Mouse (Mus musculus) liver, embryonic 12.5 days (tissue): ENCODE measurements around the gene 4930442H23Rik. TPM values are rescaled to one million over a fixed set of nuclear protein-coding genes. Genes with fewer than 3 reads are reported as not detected.
A peak's percentile ranks its signal among the peaks of the same experiment; 100 is the strongest.
"Not testable (repeated sequence)": the region's sequence is repeated elsewhere in the genome, so short reads cannot be mapped to it uniquely, and the experiment has no call there.

Experiments
- ATAC-seq: fragments of 200-750 bp; cut with Nextera tagmentation; 2 replicates; pipeline ENCODE4 v1.8.0; 2017; ENCODE audit warnings: moderate number of reproducible peaks, mild to moderate bottlenecking, moderate library complexity
- H3K27ac ChIP-seq: fragments of 300-500 bp; sonication (generic); 2 replicates; pipeline ENCODE4 v1.5.1; 2016; ENCODE audit warnings: mild to moderate bottlenecking
- H3K27me3 ChIP-seq: fragments of 300-500 bp; sonication (generic); replicated peaks from 2 replicates; pipeline ENCODE4 v1.6.1; 2016; ENCODE audit warnings: mild to moderate bottlenecking, moderate library complexity
- H3K36me3 ChIP-seq: fragments of 300-500 bp; sonication (generic); 2 replicates; pipeline ENCODE4 v1.6.1; 2016; ENCODE audit warnings: mild to moderate bottlenecking, moderate library complexity
- H3K4me1 ChIP-seq: fragments of 300-500 bp; sonication (generic); 2 replicates; pipeline ENCODE4 v1.6.1; 2016
- H3K4me2 ChIP-seq: fragments of 300-500 bp; sonication (generic); 2 replicates; pipeline ENCODE4 v1.6.1; 2016; ENCODE audit warnings: mild to moderate bottlenecking, moderate library complexity
- H3K4me3 ChIP-seq: fragments of 300-500 bp; sonication (generic); 2 replicates; pipeline ENCODE4 v1.5.1; 2016; ENCODE audit warnings: mild to moderate bottlenecking, moderate library complexity
- H3K9ac ChIP-seq: fragments of 300-500 bp; sonication (generic); 2 replicates; pipeline ENCODE4 v1.6.1; 2016; ENCODE audit warnings: mild to moderate bottlenecking, moderate library complexity
- H3K9me3 ChIP-seq: fragments of 300-500 bp; sonication (generic); replicated peaks from 2 replicates; pipeline ENCODE4 v1.6.1; 2016; ENCODE audit warnings: mild to moderate bottlenecking, moderate library complexity
- WGBS: fragments of 180-500 bp; shearing (Covaris S2); methylation state at CpG from one replicate; pipeline ENCODE4 v1.1.7; 2016; ENCODE audit not compliant: insufficient replicate concordance; 5-methylcytosine and 5-hydroxymethylcytosine counted together
- polyA plus RNA-seq: library from polyadenylated mRNA; unstranded; fragments of >200 nt; fragmentation: Nextera tagmentation; extraction: Ambion mirVana; gene quantifications from 2 replicates; pipeline ENCODE4 v1.2.1, GENCODE M21; 2016

4930442H23Rik gene
- not detected in 2 replicates for polyA plus RNA-seq

GRCm38 (mm10) chr10:81183805-81184204 is at the start of gene 4930442H23Rik:
Gene 4930442H23Rik (minus strand): TSS chr10:81183849.
- H3K27me3 ChIP-seq, result no peaks in the 10 kb centered on the region
- peak within 1 kb of the TSS; percentile 85 for H3K27ac ChIP-seq
- peaks cover 81% of the 10 kb centered on the region for H3K36me3 ChIP-seq
- WGBS, result 68% methylated on average over 5 of the region's 5 CpGs
- H3K4me2 ChIP-seq, result peak within 1 kb of the TSS; percentile 81
- no peaks in the 10 kb centered on the region for H3K9me3 ChIP-seq
- no peak for ATAC-seq
- H3K9ac ChIP-seq, result peak within 1 kb of the TSS; percentile 75
- peaks cover 59% of the 10 kb centered on the region for H3K4me1 ChIP-seq
- H3K4me3 ChIP-seq, result peak within 1 kb of the TSS; percentile 72

- Histone ChIP-seq H3K36me3 (no peaks in the 10 kb centered on the region), H3K4me2 (peak overlapping the region; percentile 93), H3K27ac (peak overlapping the region; percentile 65), H3K9me3 (no peaks in the 10 kb centered on the region), H3K27me3 (peaks cover 84% of the 10 kb centered on the region), H3K4me1 (peaks cover 24% of the 10 kb centered on the region), H3K9ac (peak overlapping the region; percentile 79), H3K4me3 (peak overlapping the region; percentile 73)
- ATAC-seq, result peak; percentile 62
- 3% methylated on average over 28 of the region's 28 CpGs for WGBS
These were observed 49.6 kb upstream of the 4930442H23Rik start for GRCm38 (mm10) chr10:81233226-81233585.

DNA sequence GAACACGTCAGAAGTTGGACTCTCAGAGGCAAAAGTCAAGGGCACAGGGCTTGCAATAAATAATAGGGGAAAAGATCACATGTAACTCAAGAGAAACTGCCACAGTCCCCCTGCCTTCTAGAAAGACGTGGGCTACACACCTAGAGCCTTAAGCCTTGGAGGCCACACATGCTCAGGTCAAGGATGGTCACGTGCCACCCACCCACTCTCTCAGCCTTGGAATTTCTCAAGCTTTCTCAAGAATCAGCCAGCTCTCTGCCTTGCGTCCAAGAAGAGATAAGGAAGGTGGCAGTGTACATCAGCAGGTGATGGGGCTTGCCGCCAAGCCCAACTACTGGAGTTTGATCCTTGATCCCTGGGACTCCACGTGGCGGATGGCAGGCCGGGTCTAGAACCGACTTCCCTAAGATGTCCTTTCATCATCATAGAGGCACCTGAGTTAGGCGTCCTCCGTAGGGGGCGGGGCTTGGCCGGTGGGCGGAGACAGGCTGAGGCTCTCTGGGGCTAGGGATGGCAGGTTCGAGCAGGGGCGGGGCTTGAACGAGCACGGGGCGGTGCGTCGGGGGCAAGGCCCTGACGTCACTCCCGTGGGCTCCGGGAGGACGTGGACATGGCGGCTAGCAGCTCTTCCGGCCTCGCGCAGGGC is 49.1 kb upstream of the 4930442H23Rik start, which contains the start of gene Zfr2:
Gene Zfr2 (plus strand): TSS at position 576 of the 646 bp plus-strand sequence.
- H3K27me3 ChIP-seq, result peaks cover 84% of the 10 kb centered on the region
- peak within 1 kb of the TSS; percentile 65 for H3K27ac ChIP-seq
- peaks cover 24% of the 10 kb centered on the region for H3K4me1 ChIP-seq
- H3K9me3 ChIP-seq, result no peaks in the 10 kb centered on the region
- H3K36me3 ChIP-seq, result no peaks in the 10 kb centered on the region
- H3K9ac ChIP-seq, result peak within 1 kb of the TSS; percentile 79
- 8% methylated on average over 29 of the region's 29 CpGs for WGBS
- peak; percentile 80 for ATAC-seq
- peak within 1 kb of the TSS; percentile 93 for H3K4me2 ChIP-seq
- peak within 1 kb of the TSS; percentile 73 for H3K4me3 ChIP-seq

GRCm38 (mm10) chr10:81231436-81231835 is 47.8 kb upstream of the 4930442H23Rik start:
- H3K4me3 ChIP-seq, result no peak overlapping the region
- H3K4me2 ChIP-seq, result no peak overlapping the region
- H3K27ac ChIP-seq, result no peak overlapping the region
- peaks cover 75% of the 10 kb centered on the region for H3K27me3 ChIP-seq
- H3K9ac ChIP-seq, result no peak overlapping the region
- H3K4me1 ChIP-seq, result peaks cover 24% of the 10 kb centered on the region
- H3K36me3 ChIP-seq, result no peaks in the 10 kb centered on the region
- H3K9me3 ChIP-seq, result no peaks in the 10 kb centered on the region
- no peak for ATAC-seq
- WGBS, result 36% methylated on average over 7 of the region's 7 CpGs

DNA sequence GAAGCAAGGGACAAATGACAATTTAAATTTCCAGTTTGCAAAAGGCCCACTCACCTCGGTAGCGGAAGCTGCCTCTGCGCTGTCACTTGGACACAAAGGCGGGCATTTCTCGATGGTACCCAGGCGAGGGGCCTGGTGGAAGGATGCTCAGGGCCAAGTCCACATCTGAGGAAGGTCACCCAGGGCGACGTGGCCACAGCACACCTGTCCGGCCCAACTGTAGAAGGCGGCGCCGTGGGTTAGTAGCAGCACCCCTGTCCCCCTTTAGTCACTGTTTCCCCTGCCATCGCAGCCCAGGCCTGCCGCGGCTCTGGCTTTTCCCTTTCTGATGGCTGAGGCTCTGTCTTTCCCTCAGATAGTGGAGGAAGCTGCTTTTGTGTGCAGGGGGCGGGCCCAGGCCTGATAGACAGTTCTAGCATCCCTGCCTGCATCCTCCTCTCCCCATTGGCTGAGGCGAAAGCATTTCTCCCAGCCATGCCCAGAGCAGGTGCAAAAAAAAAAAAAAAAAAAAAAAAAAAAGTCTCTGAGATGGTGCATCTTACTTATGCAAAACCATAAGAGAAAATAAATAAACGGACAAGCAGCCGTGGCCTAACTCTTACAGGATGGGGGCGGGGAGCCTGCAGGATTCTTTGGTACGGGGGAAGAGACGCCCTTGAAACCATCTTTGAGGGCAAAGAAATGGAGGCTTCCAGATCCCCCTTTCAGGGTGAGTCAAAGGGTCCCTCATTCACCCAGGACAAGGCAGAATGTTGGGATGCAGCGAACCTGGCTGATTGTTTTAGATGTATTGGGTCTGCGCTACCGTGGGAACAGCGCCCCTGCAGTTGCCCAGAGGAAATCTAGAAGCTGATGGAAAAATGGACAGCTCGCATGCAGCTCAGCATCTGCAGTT is 47.0 kb upstream of the 4930442H23Rik start, which contains the start of gene Atcay:
Gene Atcay (minus strand): TSS at position 396 of the 895 bp plus-strand sequence.
- no peak within 1 kb of the TSS for H3K9ac ChIP-seq
- H3K4me2 ChIP-seq, result no peak within 1 kb of the TSS
- 19% methylated on average over 27 of the region's 27 CpGs for WGBS
- no peak within 1 kb of the TSS for H3K27ac ChIP-seq
- no peaks in the 10 kb centered on the region for H3K36me3 ChIP-seq
- peaks cover 71% of the 10 kb centered on the region for H3K27me3 ChIP-seq
- H3K4me1 ChIP-seq, result peaks cover 24% of the 10 kb centered on the region
- no peak within 1 kb of the TSS for H3K4me3 ChIP-seq
- ATAC-seq, result no peak
- H3K9me3 ChIP-seq, result no peaks in the 10 kb centered on the region

GRCm38 (mm10) chr10:81229735-81230437 is 46.2 kb upstream of the 4930442H23Rik start:
- WGBS, result 8% methylated on average over 20 of the region's 20 CpGs
- H3K27me3 ChIP-seq, result peaks cover 65% of the 10 kb centered on the region
- H3K4me3 ChIP-seq, result no peak overlapping the region
- H3K36me3 ChIP-seq, result no peaks in the 10 kb centered on the region
- no peak overlapping the region for H3K4me2 ChIP-seq
- H3K9ac ChIP-seq, result no peak overlapping the region
- no peak overlapping the region for H3K27ac ChIP-seq
- H3K4me1 ChIP-seq, result peaks cover 24% of the 10 kb centered on the region
- no peaks in the 10 kb centered on the region for H3K9me3 ChIP-seq
- no peak for ATAC-seq

GRCm38 (mm10) chr10:81223731-81224130 is 40.1 kb upstream of the 4930442H23Rik start:
- WGBS, result 34% methylated on average over 2 of the region's 2 CpGs
- peaks cover 36% of the 10 kb centered on the region for H3K27me3 ChIP-seq
- H3K9ac ChIP-seq, H3K4me1 ChIP-seq, H3K4me2 ChIP-seq, H3K27ac ChIP-seq, H3K9me3 ChIP-seq, H3K4me3 ChIP-seq, H3K36me3 ChIP-seq, ATAC-seq: not testable (repeated sequence)

DNA sequence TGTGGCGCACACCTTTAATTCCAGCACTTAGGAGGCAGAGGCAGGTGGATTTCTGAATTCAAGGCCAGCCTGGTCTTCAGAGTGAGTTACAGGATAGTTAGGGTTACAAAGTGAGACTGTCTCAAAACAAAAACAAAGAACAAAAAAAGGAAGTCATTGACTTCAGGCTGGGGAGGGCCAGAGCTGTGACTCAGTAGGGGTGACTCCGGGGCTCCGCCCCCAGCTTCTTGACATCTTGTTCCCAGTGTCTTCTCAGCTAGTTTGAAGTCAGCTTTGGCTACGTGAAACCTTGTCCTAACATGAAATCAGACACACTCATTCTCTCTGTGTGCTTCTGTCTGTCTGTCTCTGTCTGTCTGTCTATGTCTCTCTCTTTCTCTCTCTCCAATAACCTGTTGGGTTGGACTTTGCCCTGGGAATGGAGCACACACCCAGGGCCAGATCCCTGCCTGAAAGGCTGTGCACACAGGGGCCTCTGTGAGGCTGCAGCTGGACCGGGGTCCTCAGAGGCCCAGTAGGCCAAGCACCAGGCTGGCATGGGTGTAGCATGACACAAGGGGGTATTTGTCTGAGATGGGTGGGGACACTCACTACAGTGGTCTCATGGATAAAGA is 37.9 kb upstream of the 4930442H23Rik start:
- Histone ChIP-seq H3K27ac (no peak overlapping the region), H3K9me3 (no peaks in the 10 kb centered on the region), H3K36me3 (no peaks in the 10 kb centered on the region), H3K4me1 (0 out of 2 replicates have a peak, but pooled peaks cover 3% of the 10 kb centered on the region), H3K4me2 (no peak overlapping the region), H3K9ac (no peak overlapping the region), H3K27me3 (peaks cover 29% of the 10 kb centered on the region), H3K4me3 (no peak overlapping the region)
- no peak for ATAC-seq
- WGBS, result 56% methylated on average over 5 of the region's 5 CpGs

GRCm38 (mm10) chr10:81217964-81218363 is 34.3 kb upstream of the 4930442H23Rik start:
- no peak overlapping the region for H3K4me3 ChIP-seq
- peaks cover 44% of the 10 kb centered on the region for H3K27me3 ChIP-seq
- 0 out of 2 replicates have a peak, but pooled peaks cover 3% of the 10 kb centered on the region for H3K4me1 ChIP-seq
- ATAC-seq, result peak; percentile 52
- H3K9me3 ChIP-seq, result no peaks in the 10 kb centered on the region
- no peaks in the 10 kb centered on the region for H3K36me3 ChIP-seq
- no peak overlapping the region for H3K4me2 ChIP-seq
- H3K27ac ChIP-seq, result no peak overlapping the region
- WGBS, result 17% methylated on average over 7 of the region's 7 CpGs
- H3K9ac ChIP-seq, result no peak overlapping the region

- not testable (repeated sequence) for H3K9me3 ChIP-seq, H3K36me3 ChIP-seq, H3K4me3 ChIP-seq, H3K27ac ChIP-seq, H3K4me2 ChIP-seq, H3K4me1 ChIP-seq, ATAC-seq, H3K9ac ChIP-seq
- WGBS, result 4% methylated on average over 1 of the region's 1 CpGs
- peaks cover 48% of the 10 kb centered on the region for H3K27me3 ChIP-seq
These were observed 33.6 kb upstream of the 4930442H23Rik start for GRCm38 (mm10) chr10:81217267-81217666.

- no peaks in the 10 kb centered on the region; the same call in 1 of the 2 replicates for H3K9me3 ChIP-seq
- no peak overlapping the region for H3K9ac ChIP-seq
- no peak for ATAC-seq
- 0 out of 2 replicates have a peak, but pooled peaks cover 3% of the 10 kb centered on the region for H3K4me1 ChIP-seq
- H3K36me3 ChIP-seq, result no peaks in the 10 kb centered on the region
- peaks cover 48% of the 10 kb centered on the region for H3K27me3 ChIP-seq
- no peak overlapping the region for H3K4me2 ChIP-seq
- H3K27ac ChIP-seq, result no peak overlapping the region
- H3K4me3 ChIP-seq, result no peak overlapping the region
- 72% methylated on average over 6 of the region's 6 CpGs for WGBS
These were observed 33.2 kb upstream of the 4930442H23Rik start for GRCm38 (mm10) chr10:81216810-81217209.
